Mouse (Mus musculus) embryonic fibroblast, embryonic 13.5 days (primary cell): Measurements from ENCODE around the gene Fcnb.

ENCODE experiments used
- CTCF ChIP-seq: IDR thresholded peaks from 2 replicates; pipeline ENCODE4 v1.5.1; 2011; ENCODE audit warnings: mild to moderate bottlenecking, control low read depth, low read length, moderate library complexity, borderline replicate concordance; ENCODE audit not compliant: insufficient read depth
- POLR2A ChIP-seq: IDR thresholded peaks from 2 replicates; pipeline ENCODE4 v1.6.1; 2011; ENCODE audit warnings: low read depth, mild to moderate bottlenecking, control low read depth, low read length, moderate library complexity

GRCm38 (mm10) chr2:28132117-28132516, 47.4 kb upstream of the Fcnb start:
- TF ChIP-seq CTCF (no peak), POLR2A (no peak)
